Mouse (Mus musculus) small intestine, adult 2 months (tissue): ENCODE results near the gene Trmt1l. TPM values are rescaled to one million over a fixed set of nuclear protein-coding genes. Genes with fewer than 3 reads are reported as not detected.
A peak's percentile ranks its signal among the peaks of the same experiment; 100 is the strongest.

Source experiments
- H3K27ac ChIP-seq: fragments of 200-500 bp; 2 replicates; pipeline ENCODE4 v1.5.1; 2012; ENCODE audit warnings: low read depth, low read length, control low read depth, inconsistent platforms; ENCODE audit not compliant: insufficient read depth
- H3K27me3 ChIP-seq: fragments of 200-500 bp; 2 replicates; pipeline ENCODE4 v1.6.1; 2012; ENCODE audit warnings: mild to moderate bottlenecking, moderate library complexity, low read length, inconsistent platforms; ENCODE audit not compliant: control insufficient read depth, insufficient read depth
- H3K36me3 ChIP-seq: fragments of 200-500 bp; 2 replicates; pipeline ENCODE4 v1.6.1; 2012; ENCODE audit warnings: mild to moderate bottlenecking, low read length, control low read depth, inconsistent platforms; ENCODE audit not compliant: control insufficient read depth, insufficient read depth
- H3K4me1 ChIP-seq: fragments of 200-500 bp; 2 replicates; pipeline ENCODE4 v1.6.1; 2012; ENCODE audit warnings: low read length, inconsistent platforms, mixed read lengths; ENCODE audit not compliant: control insufficient read depth, insufficient read depth, insufficient read length
- H3K4me3 ChIP-seq: fragments of 200-500 bp; 2 replicates; pipeline ENCODE4 v1.5.1; 2012; ENCODE audit warnings: low read depth, mild to moderate bottlenecking, control low read depth, inconsistent platforms, low read length, moderate library complexity
- CTCF ChIP-seq: fragments of 200-500 bp; IDR thresholded peaks from 2 replicates; pipeline ENCODE4 v1.5.1; 2012; ENCODE audit warnings: low read depth, mild to moderate bottlenecking, control low read depth, inconsistent platforms, low read length, moderate library complexity, mixed read lengths; ENCODE audit not compliant: insufficient replicate concordance, insufficient read length; ENCODE audit errors: extremely low read depth
- POLR2A ChIP-seq: fragments of 200-500 bp; IDR thresholded peaks from 2 replicates; pipeline ENCODE4 v1.6.1; 2012; ENCODE audit warnings: low read depth, mild to moderate bottlenecking, control low read depth, inconsistent platforms, low read length, moderate library complexity
- WGBS: fragments of 180-500 bp; shearing (Covaris S2); methylation state at CpG from one replicate; pipeline ENCODE4 v1.1.7; 2018; 5-methylcytosine and 5-hydroxymethylcytosine counted together
- polyA plus RNA-seq: library from polyadenylated mRNA; depleted of rRNA; stranded (reverse); fragments of >200 nt; gene quantifications from 2 replicates; pipeline ENCODE4 v1.2.3, GENCODE M21; 2012

Gene Trmt1l
- polyA plus RNA-seq, 1 experiment: 15.7 TPM

DNA sequence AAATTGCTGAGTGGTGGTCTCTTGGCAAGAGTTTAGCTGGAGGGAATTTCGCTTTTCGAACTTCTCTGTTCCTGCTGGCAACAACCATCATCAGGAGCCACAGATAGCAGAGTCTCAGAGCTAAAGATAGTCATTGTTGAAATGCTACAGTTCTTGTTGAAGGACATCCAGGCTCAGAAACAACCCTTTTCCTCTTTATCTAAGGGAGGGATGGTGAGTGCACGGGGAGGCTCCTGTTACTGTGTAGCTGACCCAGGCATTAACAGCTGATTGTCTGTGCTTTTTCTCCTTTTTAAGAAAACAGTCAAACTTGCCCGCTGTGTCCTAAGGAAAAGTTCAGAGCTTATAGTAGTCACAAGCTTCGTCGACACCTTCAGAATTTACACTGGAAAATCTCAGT lies 7.1 kb downstream of the Trmt1l start:
- no peaks in the 10 kb centered on the region for H3K27me3 ChIP-seq
- TF ChIP-seq POLR2A (no peak), CTCF (no peak)
- 90% methylated on average over 6 of the region's 6 CpGs for WGBS
- no peak overlapping the region for H3K27ac ChIP-seq
- peaks cover 60% of the 10 kb centered on the region for H3K36me3 ChIP-seq
- no peak overlapping the region for H3K4me3 ChIP-seq
- H3K4me1 ChIP-seq: no peaks in the 10 kb centered on the region

DNA sequence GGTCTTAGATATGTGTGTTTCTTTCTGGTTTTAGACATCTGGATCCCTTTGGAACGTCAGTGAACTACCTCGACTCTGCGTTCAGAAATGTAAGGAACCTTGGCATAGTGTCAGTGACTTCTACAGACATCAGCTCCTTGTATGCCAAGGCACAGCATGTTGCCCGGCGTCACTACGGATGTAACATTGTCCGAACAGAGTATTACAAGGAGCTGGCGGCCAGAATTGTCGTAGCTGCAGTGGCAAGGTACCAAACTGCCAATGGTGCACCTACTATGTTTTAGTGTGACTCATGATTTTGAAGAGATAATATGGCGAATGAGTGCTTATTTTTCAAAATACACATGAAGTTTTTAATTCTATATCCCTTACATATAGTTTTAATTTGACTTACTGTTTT lies 21.5 kb downstream of the Trmt1l start:
- no peak for TF ChIP-seq CTCF
- no peak for TF ChIP-seq POLR2A
- H3K27me3 ChIP-seq: no peaks in the 10 kb centered on the region
- no peak overlapping the region for H3K4me3 ChIP-seq
- H3K27ac ChIP-seq: no peak overlapping the region
- H3K36me3 ChIP-seq: peaks cover 56% of the 10 kb centered on the region
- H3K4me1 ChIP-seq: no peaks in the 10 kb centered on the region
- WGBS: 94% methylated on average over 10 of the region's 10 CpGs

DNA sequence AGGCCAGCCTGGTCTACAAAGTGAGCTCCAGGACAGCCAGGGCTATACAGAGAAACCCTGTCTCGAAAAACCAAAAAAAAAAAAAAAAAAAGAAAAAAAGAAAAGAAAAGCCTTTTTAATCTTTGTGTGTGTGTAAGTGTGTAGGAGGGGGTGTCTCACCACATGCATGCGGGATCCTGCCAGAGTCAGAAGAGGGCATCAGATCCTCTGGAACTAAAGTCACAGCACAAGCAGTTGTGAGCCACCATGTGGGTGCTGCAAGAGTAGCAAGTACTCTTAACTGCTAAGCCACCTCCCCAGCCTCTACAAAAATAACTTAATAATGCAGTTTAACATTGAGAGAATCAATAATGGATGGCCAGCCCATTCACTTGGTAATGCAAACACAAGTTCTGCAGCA lies 22.5 kb downstream of the Trmt1l start:
- WGBS: 94% methylated on average over 1 of the region's 2 CpGs
- Histone ChIP-seq H3K4me1 (no peaks in the 10 kb centered on the region), H3K36me3 (peaks cover 53% of the 10 kb centered on the region), H3K27me3 (no peaks in the 10 kb centered on the region), H3K4me3 (no peak overlapping the region), H3K27ac (no peak overlapping the region)
- TF ChIP-seq CTCF: no peak
- no peak for TF ChIP-seq POLR2A

DNA sequence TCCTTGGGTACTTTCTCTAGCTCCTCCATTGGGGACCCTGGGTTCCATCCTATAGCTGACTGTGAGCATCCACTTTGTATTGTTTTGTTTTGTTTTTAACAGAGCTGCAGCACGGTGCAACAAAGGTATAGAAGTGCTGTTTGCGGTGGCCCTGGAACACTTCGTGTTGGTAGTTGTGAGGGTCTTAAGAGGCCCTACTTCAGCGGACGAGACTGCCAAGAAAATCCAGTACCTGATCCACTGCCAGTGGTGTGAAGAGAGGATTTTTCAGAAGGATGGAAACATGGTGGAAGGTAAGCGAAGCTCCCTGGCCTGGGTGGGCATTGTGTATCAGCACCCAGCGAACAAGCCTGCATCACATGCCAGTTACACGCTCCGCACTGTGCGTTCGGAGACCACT lies 23.6 kb downstream of the Trmt1l start:
- no peaks in the 10 kb centered on the region for H3K27me3 ChIP-seq
- no peaks in the 10 kb centered on the region for H3K4me1 ChIP-seq
- no peak overlapping the region for H3K4me3 ChIP-seq
- peaks cover 50% of the 10 kb centered on the region for H3K36me3 ChIP-seq
- no peak for TF ChIP-seq POLR2A
- no peak for TF ChIP-seq CTCF
- WGBS: 96% methylated on average over 11 of the region's 11 CpGs
- no peak overlapping the region for H3K27ac ChIP-seq

DNA sequence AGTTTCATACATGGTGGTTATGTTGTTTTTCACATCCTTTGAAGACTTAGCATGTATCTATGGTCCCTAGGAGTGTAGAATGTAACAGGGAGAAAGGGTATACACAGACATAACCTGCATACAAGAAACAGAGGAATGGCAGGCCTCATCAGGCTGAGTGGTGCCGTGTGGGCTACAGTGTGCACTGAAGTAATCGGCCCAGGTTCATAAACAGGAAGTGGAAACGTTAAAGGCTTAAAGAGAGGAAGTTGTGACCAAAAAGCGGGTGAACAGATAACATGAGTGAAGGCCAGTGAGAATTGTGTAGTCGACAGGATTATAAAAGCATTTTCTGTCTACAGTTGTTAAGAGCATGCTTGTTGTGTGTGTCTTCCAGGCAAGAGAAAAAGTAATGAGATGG lies 28.7 kb downstream of the Trmt1l start:
- no peaks in the 10 kb centered on the region for H3K27me3 ChIP-seq
- TF ChIP-seq CTCF (no peak), POLR2A (no peak)
- H3K4me3 ChIP-seq: no peak overlapping the region
- H3K36me3 ChIP-seq: peaks cover 58% of the 10 kb centered on the region
- no peaks in the 10 kb centered on the region for H3K4me1 ChIP-seq
- H3K27ac ChIP-seq: 0 out of 2 replicates have a peak overlapping the region, but pooled peaks have one; percentile 16
- 63% methylated on average over 5 of the region's 5 CpGs for WGBS

DNA sequence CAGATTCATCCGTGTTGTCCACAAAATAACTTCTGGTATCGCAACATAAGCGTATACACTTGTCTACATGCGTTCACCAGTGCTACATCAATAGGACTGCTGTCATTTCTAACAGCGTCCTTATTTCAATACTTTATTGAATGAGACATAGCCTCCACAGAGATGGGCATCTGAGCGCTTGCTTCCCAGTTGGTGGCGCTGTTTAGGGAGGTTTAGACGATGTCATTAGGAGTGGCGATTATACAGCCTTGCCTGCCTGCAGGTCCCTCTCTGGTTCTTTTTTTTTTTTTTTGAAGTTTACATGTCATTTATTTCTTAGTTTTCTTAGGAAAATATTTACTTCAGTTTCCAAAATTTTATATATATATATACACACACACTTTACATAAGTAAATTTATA lies 32.9 kb downstream of the Trmt1l start:
- Histone ChIP-seq H3K27ac (no peak overlapping the region), H3K4me3 (no peak overlapping the region), H3K36me3 (peaks cover 36% of the 10 kb centered on the region), H3K27me3 (no peaks in the 10 kb centered on the region), H3K4me1 (no peaks in the 10 kb centered on the region)
- TF ChIP-seq CTCF (no peak), POLR2A (no peak)
- 92% methylated on average over 9 of the region's 9 CpGs for WGBS

DNA sequence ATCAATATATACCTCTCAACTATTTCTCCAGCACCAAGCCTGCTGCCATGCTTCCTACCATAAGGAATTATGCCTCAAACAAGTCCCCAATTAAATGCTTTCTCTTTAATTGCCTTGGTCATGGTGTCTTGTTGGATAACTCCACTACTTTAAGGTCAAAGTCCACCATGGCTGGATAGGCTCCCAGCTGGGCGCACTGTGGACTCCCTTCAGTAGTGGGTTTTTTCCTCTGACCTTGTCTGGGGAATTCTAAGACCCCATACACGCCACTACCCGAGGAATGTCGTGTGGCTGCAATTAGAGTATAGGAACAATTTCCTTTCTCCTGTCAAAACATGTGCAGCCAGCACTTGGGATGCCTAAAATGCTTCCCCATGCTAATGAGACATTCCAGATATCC lies 36.6 kb downstream of the Trmt1l start:
- no peak overlapping the region for H3K27ac ChIP-seq

DNA sequence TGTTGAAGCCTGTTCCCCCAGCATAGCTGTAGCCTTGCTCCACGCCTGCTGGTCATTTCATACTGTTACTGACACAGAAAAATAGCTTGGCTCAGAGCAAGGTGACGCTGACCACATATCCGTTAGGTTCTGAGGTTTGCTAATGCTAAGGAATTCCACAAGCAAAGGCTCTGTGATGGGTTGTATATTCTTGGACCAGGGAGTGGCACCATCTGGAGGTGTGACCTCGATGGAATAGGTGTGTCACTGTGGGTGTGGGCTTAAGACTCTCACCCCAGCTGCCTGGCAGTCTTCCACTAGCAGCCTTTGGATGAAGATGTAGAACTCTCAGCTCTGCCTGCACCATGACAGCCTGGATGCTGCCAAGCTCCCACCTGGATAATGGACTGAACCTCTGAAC lies 38.2 kb downstream of the Trmt1l start:
- WGBS: 65% methylated on average over 4 of the region's 4 CpGs

More for the DNA sequence above, 36.6 kb downstream of the Trmt1l start:
- H3K4me1 ChIP-seq: no peaks in the 10 kb centered on the region
- H3K36me3 ChIP-seq: peaks cover 10% of the 10 kb centered on the region
- no peaks in the 10 kb centered on the region for H3K27me3 ChIP-seq
- no peak overlapping the region for H3K4me3 ChIP-seq
- 61% methylated on average over 4 of the region's 4 CpGs for WGBS
- TF ChIP-seq POLR2A: no peak

More for the DNA sequence above, 38.2 kb downstream of the Trmt1l start:
- Histone ChIP-seq H3K4me1 (no peaks in the 10 kb centered on the region), H3K4me3 (no peak overlapping the region), H3K27ac (no peak overlapping the region), H3K27me3 (no peaks in the 10 kb centered on the region), H3K36me3 (peaks cover 9% of the 10 kb centered on the region)
- TF ChIP-seq CTCF (no peak), POLR2A (no peak)
